Mouse (Mus musculus): Measurements from ENCODE around the gene Ifih1. TPM values are rescaled to one million over a fixed set of nuclear protein-coding genes. Genes with fewer than 3 reads are reported as not detected.

Ifih1 gene
- polyA plus RNA-seq, 1 experiment from 2014 or later = 6.2 TPM

DNA sequence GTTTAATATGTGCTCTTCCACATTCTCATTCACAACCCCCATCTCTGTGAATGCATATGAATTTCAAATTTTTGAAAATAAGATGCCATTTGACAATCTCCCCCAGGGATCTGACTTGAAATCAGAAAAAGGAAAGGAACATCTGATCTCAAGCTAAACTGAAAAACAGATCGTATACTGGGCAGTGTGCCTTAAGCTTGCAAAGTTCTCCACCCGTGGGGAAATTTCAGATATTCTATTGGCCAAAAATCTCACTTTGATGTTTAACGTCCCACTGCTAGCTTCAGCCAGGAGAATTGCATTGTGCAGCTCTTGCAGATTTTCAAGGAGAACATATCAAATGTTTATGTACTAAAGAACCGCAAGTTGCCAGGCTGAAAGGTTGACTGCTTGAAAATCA is 96.9 kb downstream of the Ifih1 start:
- no peaks in the 10 kb centered on the region for H3K9me3 ChIP-seq (replicated peaks; ENCODE audit: low read length)
- H3K27me3 ChIP-seq (ENCODE audit: insufficient read depth, low read length) = no peaks in the 10 kb centered on the region
- WGBS = 71% methylated on average over 4 of the region's 4 CpGs
- DNase-seq (ENCODE audit: low spot score) = no peak
- H3K4me2 ChIP-seq (ENCODE audit: low read length) = no peak overlapping the region
- H3K27ac ChIP-seq = no peak overlapping the region
- H3K9ac ChIP-seq (ENCODE audit: low read depth, low read length) = no peak overlapping the region
- H3K4me3 ChIP-seq (replicated peaks; ENCODE audit: low read depth, low read length) = no peak overlapping the region
- no peaks in the 10 kb centered on the region for H3K36me3 ChIP-seq (ENCODE audit: insufficient read depth, low read length)
- no peaks in the 10 kb centered on the region for H3K4me1 ChIP-seq (replicated peaks; ENCODE audit: insufficient read depth, low read length)
- no peak for ATAC-seq (replicated peaks; ENCODE audit: low FRiP score, low read depth)
- TF ChIP-seq CTCF (IDR thresholded peaks at IDR 0.05; ENCODE audit: low read depth) = no peak

DNA sequence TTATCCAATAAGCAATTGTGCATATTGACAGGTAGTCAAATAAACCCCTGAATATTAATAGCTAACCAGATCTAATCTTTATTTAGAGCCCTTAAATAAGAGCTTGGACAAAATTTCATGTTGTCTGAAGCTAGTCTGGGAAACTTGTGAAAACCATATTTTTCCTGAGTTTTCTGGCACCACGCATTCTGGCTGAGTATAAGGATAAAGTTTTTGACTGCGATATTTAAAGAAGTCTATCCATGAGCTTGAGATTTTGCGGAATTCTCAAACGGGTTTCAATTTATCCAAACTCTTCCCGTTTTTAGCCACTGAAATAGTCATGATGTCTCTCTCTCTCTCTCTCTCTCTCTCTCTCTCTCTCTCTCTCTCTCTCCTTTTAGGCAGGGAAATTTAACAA is 98.0 kb downstream of the Ifih1 start:
- H3K4me3 ChIP-seq (replicated peaks; ENCODE audit: low read depth, low read length) = no peak overlapping the region

More for the DNA sequence above, 98.0 kb downstream of the Ifih1 start:
- Histone ChIP-seq H3K4me1 (replicated peaks; ENCODE audit: insufficient read depth, low read length) (no peaks in the 10 kb centered on the region), H3K36me3 (ENCODE audit: insufficient read depth, low read length) (no peaks in the 10 kb centered on the region), H3K27ac (no peak overlapping the region), H3K9ac (ENCODE audit: low read depth, low read length) (no peak overlapping the region), H3K9me3 (replicated peaks; ENCODE audit: low read length) (no peaks in the 10 kb centered on the region), H3K4me2 (ENCODE audit: low read length) (no peak overlapping the region), H3K27me3 (ENCODE audit: insufficient read depth, low read length) (no peaks in the 10 kb centered on the region)
- no peak for TF ChIP-seq CTCF (IDR thresholded peaks at IDR 0.05; ENCODE audit: low read depth)
- no peak for DNase-seq (ENCODE audit: low spot score)
- no peak for ATAC-seq (replicated peaks; ENCODE audit: low FRiP score, low read depth)
- 93% methylated on average over 5 of the region's 5 CpGs for WGBS

Other genes starting within 250 kb of the Ifih1 start
- 87.8 and 97.9 TPM in 2 replicates for gene Dpp4, start 234.0 kb downstream of the Ifih1 start, polyA plus RNA-seq (2015; fragmentation: Nextera tagmentation; extraction: Ambion mirVana)
- gene Gcg, start 162.6 kb downstream of the Ifih1 start, polyA plus RNA-seq (2015; fragmentation: Nextera tagmentation; extraction: Ambion mirVana) = not detected in 2 replicates
- gene Fap, start 72.2 kb downstream of the Ifih1 start, polyA plus RNA-seq (2015; fragmentation: Nextera tagmentation; extraction: Ambion mirVana) = 5.5 and 6.1 TPM in 2 replicates
- gene Gca, start 18.0 kb upstream of the Ifih1 start, polyA plus RNA-seq (2015; fragmentation: Nextera tagmentation; extraction: Ambion mirVana) = 16.5 and 19.3 TPM in 2 replicates